Mouse (Mus musculus): ENCODE results near the gene Cdyl.

GRCm38 (mm10) chr13:35782949-35783348 lies 123.3 kb downstream of the Cdyl start:
- TF ChIP-seq CTCF (conservative IDR thresholded peaks at IDR 0.05; ENCODE audit: insufficient read depth, insufficient read length, low read depth, low read length), result peak; percentile 66
- no peak for TF ChIP-seq POLR2A (IDR thresholded peaks at IDR 0.05; ENCODE audit: low read depth, low read length)

Measured in kidney, adult 2 months (tissue).